Mouse (Mus musculus): ENCODE measurements around the gene Gm5089. TPM values are rescaled to one million over a fixed set of nuclear protein-coding genes. Genes with fewer than 3 reads are reported as not detected.

The Gm5089 gene
- not detected in 2 replicates for polyA plus RNA-seq (2014; fragmentation: Nextera tagmentation; extraction: Ambion mirVana)

- peaks cover 6% of the 10 kb centered on the region for H3K4me1 ChIP-seq (ENCODE audit: control insufficient read depth, insufficient read depth, low read length)
These were observed at the start of gene Gm5089 for GRCm38 (mm10) chr14:122450496-122451382. Gm5089 (minus strand) TSS chr14:122451115.

GRCm38 (mm10) chr14:122492015-122492414 is 41.1 kb upstream of the Gm5089 start:
- no peak overlapping the region for H3K9ac ChIP-seq (replicated peaks; ENCODE audit: low read length)
- H3K27me3 ChIP-seq (ENCODE audit: control insufficient read depth, insufficient read depth, low read length), result peaks cover 15% of the 10 kb centered on the region
- no peak overlapping the region for H3K4me3 ChIP-seq (ENCODE audit: low read depth, low read length)
- H3K4me2 ChIP-seq (ENCODE audit: low read depth, low read length), result no peak overlapping the region
- peaks cover 4% of the 10 kb centered on the region for H3K4me1 ChIP-seq (ENCODE audit: control insufficient read depth, insufficient read depth, low read length)
- ATAC-seq (replicated peaks; ENCODE audit: insufficient number of reproducible peaks, low FRiP score, low TSS enrichment, low read depth), result no peak
- H3K9me3 ChIP-seq (replicated peaks; ENCODE audit: control insufficient read depth, low read length), result no peaks in the 10 kb centered on the region
- no peak overlapping the region for H3K27ac ChIP-seq (replicated peaks; ENCODE audit: low read depth, low read length)
- no peak for DNase-seq (ENCODE audit: low spot score)
- H3K36me3 ChIP-seq (replicated peaks; ENCODE audit: control insufficient read depth, insufficient read depth, low read depth, low read length), result no peaks in the 10 kb centered on the region
- 59% methylated on average over 1 of the region's 1 CpGs for WGBS

More at GRCm38 (mm10) chr14:122450496-122451382, at the start of gene Gm5089:
- no peak within 1 kb of the TSS for H3K27ac ChIP-seq (replicated peaks; ENCODE audit: low read depth, low read length)
- WGBS, result under 1% methylated on average over 58 of the region's 59 CpGs
- DNase-seq (ENCODE audit: low spot score), result peak; percentile 39
- peak within 1 kb of the TSS; percentile 42 for H3K4me3 ChIP-seq (ENCODE audit: low read depth, low read length)
- H3K36me3 ChIP-seq (replicated peaks; ENCODE audit: control insufficient read depth, insufficient read depth, low read depth, low read length), result no peaks in the 10 kb centered on the region
- peaks cover 39% of the 10 kb centered on the region for H3K27me3 ChIP-seq (ENCODE audit: control insufficient read depth, insufficient read depth, low read length)
- ATAC-seq (replicated peaks; ENCODE audit: insufficient number of reproducible peaks, low FRiP score, low TSS enrichment, low read depth), result peak; percentile 40
- H3K9me3 ChIP-seq (replicated peaks; ENCODE audit: control insufficient read depth, low read length), result no peaks in the 10 kb centered on the region
- peak within 1 kb of the TSS; percentile 88 for H3K4me2 ChIP-seq (ENCODE audit: low read depth, low read length)
- H3K9ac ChIP-seq (replicated peaks; ENCODE audit: low read length), result peak within 1 kb of the TSS; percentile 60

- peaks cover 15% of the 10 kb centered on the region for H3K27me3 ChIP-seq (ENCODE audit: control insufficient read depth, insufficient read depth, low read length)
- no peak overlapping the region for H3K9ac ChIP-seq (replicated peaks; ENCODE audit: low read length)
- H3K4me2 ChIP-seq (ENCODE audit: low read depth, low read length), result no peak overlapping the region
- H3K4me1 ChIP-seq (ENCODE audit: control insufficient read depth, insufficient read depth, low read length), result peaks cover 4% of the 10 kb centered on the region
- H3K9me3 ChIP-seq (replicated peaks; ENCODE audit: control insufficient read depth, low read length), result no peaks in the 10 kb centered on the region
- ATAC-seq (replicated peaks; ENCODE audit: insufficient number of reproducible peaks, low FRiP score, low TSS enrichment, low read depth) (no peak), DNase-seq (ENCODE audit: low spot score) (no peak)
- no peak overlapping the region for H3K27ac ChIP-seq (replicated peaks; ENCODE audit: low read depth, low read length)
- WGBS, result 53% methylated on average over 6 of the region's 6 CpGs
- H3K36me3 ChIP-seq (replicated peaks; ENCODE audit: control insufficient read depth, insufficient read depth, low read depth, low read length), result no peaks in the 10 kb centered on the region
- H3K4me3 ChIP-seq (ENCODE audit: low read depth, low read length), result no peak overlapping the region
These were observed 40.6 kb upstream of the Gm5089 start for GRCm38 (mm10) chr14:122491521-122491920.

DNA sequence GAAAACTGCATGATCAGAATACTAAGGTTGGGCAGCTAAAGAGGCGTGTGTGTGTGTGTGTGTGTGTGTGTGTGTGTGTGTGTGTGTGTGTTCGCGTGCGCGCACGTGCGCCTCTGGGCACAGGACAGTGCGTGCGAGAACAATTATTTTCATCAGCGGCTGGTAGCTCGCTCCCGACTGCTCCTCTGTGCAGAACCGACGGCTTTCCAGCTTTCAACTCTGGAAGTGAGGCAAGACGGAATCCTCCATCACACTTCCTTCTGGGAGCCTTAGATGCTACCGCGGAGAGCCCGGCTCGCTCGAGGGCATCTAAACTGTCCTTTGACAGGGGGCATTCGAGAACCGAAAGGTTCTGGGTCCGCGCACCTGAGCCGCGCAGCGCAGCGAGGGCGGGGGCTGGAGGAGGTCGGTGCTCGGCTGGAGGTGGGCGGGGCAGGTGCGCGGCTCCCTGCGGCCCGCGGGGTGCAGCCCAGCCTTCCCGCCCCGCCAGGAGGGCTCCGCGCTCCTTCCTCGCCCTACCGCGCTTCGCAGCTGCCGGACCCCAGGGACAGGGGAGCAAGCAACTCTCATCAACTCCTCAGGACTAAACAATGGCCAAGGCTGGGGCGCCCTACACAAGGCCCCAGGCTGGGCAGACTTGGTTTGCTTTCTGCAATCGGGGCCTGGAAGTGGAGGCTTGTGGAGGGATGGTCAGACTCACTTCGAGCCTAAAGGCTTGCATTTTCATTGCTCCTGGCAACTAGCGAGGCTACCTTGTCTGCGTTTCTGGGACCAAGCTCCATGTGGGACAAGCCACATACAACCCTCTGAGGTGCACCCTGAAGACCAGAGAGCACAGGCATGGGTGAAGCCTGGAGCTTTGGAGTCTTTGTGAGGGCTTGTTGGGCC is 39.8 kb upstream of the Gm5089 start, which contains the start of gene Gm10837:
TSS of gene Gm10837 (plus strand) at position 146 of the 888 bp plus-strand sequence.
- peaks cover 4% of the 10 kb centered on the region for H3K4me1 ChIP-seq (ENCODE audit: control insufficient read depth, insufficient read depth, low read length)
- DNase-seq (ENCODE audit: low spot score) (peak; percentile 36), ATAC-seq (replicated peaks; ENCODE audit: insufficient number of reproducible peaks, low FRiP score, low TSS enrichment, low read depth) (peak; percentile 76)
- no peak within 1 kb of the TSS for H3K27ac ChIP-seq (replicated peaks; ENCODE audit: low read depth, low read length)
- no peaks in the 10 kb centered on the region for H3K9me3 ChIP-seq (replicated peaks; ENCODE audit: control insufficient read depth, low read length)
- peak within 1 kb of the TSS; percentile 25 for H3K4me3 ChIP-seq (ENCODE audit: low read depth, low read length)
- peak within 1 kb of the TSS; percentile 18; the same call in 1 of the 2 replicates for H3K9ac ChIP-seq (replicated peaks; ENCODE audit: low read length)
- H3K36me3 ChIP-seq (replicated peaks; ENCODE audit: control insufficient read depth, insufficient read depth, low read depth, low read length), result no peaks in the 10 kb centered on the region
- H3K27me3 ChIP-seq (ENCODE audit: control insufficient read depth, insufficient read depth, low read length), result peaks cover 15% of the 10 kb centered on the region
- H3K4me2 ChIP-seq (ENCODE audit: low read depth, low read length), result peak within 1 kb of the TSS; percentile 43
- WGBS, result 1% methylated on average over 51 of the region's 51 CpGs

GRCm38 (mm10) chr14:122489686-122490414 is 38.9 kb upstream of the Gm5089 start:
- H3K4me3 ChIP-seq (ENCODE audit: low read depth, low read length), result no peak overlapping the region; the same call in 1 of the 2 replicates

GRCm38 (mm10) chr14:122489041-122489440 is 38.1 kb upstream of the Gm5089 start:
- peaks cover 4% of the 10 kb centered on the region for H3K4me1 ChIP-seq (ENCODE audit: control insufficient read depth, insufficient read depth, low read length)
- under 1% methylated on average over 5 of the region's 5 CpGs for WGBS
- H3K9ac ChIP-seq (replicated peaks; ENCODE audit: low read length), result no peak overlapping the region
- no peaks in the 10 kb centered on the region for H3K36me3 ChIP-seq (replicated peaks; ENCODE audit: control insufficient read depth, insufficient read depth, low read depth, low read length)
- H3K27ac ChIP-seq (replicated peaks; ENCODE audit: low read depth, low read length), result no peak overlapping the region
- no peaks in the 10 kb centered on the region for H3K9me3 ChIP-seq (replicated peaks; ENCODE audit: control insufficient read depth, low read length)
- peaks cover 28% of the 10 kb centered on the region for H3K27me3 ChIP-seq (ENCODE audit: control insufficient read depth, insufficient read depth, low read length)
- no peak overlapping the region for H3K4me3 ChIP-seq (ENCODE audit: low read depth, low read length)
- DNase-seq (ENCODE audit: low spot score) (peak; percentile 39), ATAC-seq (replicated peaks; ENCODE audit: insufficient number of reproducible peaks, low FRiP score, low TSS enrichment, low read depth) (no peak)
- no peak overlapping the region for H3K4me2 ChIP-seq (ENCODE audit: low read depth, low read length)

More at GRCm38 (mm10) chr14:122489686-122490414, 38.9 kb upstream of the Gm5089 start:
- Histone ChIP-seq H3K27me3 (ENCODE audit: control insufficient read depth, insufficient read depth, low read length) (peaks cover 20% of the 10 kb centered on the region), H3K4me2 (ENCODE audit: low read depth, low read length) (no peak overlapping the region), H3K36me3 (replicated peaks; ENCODE audit: control insufficient read depth, insufficient read depth, low read depth, low read length) (no peaks in the 10 kb centered on the region), H3K9ac (replicated peaks; ENCODE audit: low read length) (no peak overlapping the region), H3K9me3 (replicated peaks; ENCODE audit: control insufficient read depth, low read length) (no peaks in the 10 kb centered on the region), H3K27ac (replicated peaks; ENCODE audit: low read depth, low read length) (no peak overlapping the region), H3K4me1 (ENCODE audit: control insufficient read depth, insufficient read depth, low read length) (peaks cover 4% of the 10 kb centered on the region)
- DNase-seq (ENCODE audit: low spot score) (peak; percentile 49), ATAC-seq (replicated peaks; ENCODE audit: insufficient number of reproducible peaks, low FRiP score, low TSS enrichment, low read depth) (no peak)
- WGBS, result 3% methylated on average over 12 of the region's 12 CpGs

GRCm38 (mm10) chr14:122487366-122487765 is 36.5 kb upstream of the Gm5089 start:
- ATAC-seq (replicated peaks; ENCODE audit: insufficient number of reproducible peaks, low FRiP score, low TSS enrichment, low read depth), result no peak
- Histone ChIP-seq H3K27ac (replicated peaks; ENCODE audit: low read depth, low read length) (no peak overlapping the region), H3K36me3 (replicated peaks; ENCODE audit: control insufficient read depth, insufficient read depth, low read depth, low read length) (no peaks in the 10 kb centered on the region), H3K9me3 (replicated peaks; ENCODE audit: control insufficient read depth, low read length) (no peaks in the 10 kb centered on the region), H3K4me3 (ENCODE audit: low read depth, low read length) (no peak overlapping the region), H3K27me3 (ENCODE audit: control insufficient read depth, insufficient read depth, low read length) (peaks cover 42% of the 10 kb centered on the region), H3K4me1 (ENCODE audit: control insufficient read depth, insufficient read depth, low read length) (peaks cover 4% of the 10 kb centered on the region), H3K4me2 (ENCODE audit: low read depth, low read length) (no peak overlapping the region), H3K9ac (replicated peaks; ENCODE audit: low read length) (no peak overlapping the region)
- under 1% methylated on average over 5 of the region's 5 CpGs for WGBS
- peak; percentile 62 for DNase-seq (ENCODE audit: low spot score)

Measured in embryonic facial prominence, embryonic 11.5 days (tissue).